Mouse (Mus musculus): ENCODE measurements around the gene Fsip1.
A peak's percentile ranks its signal among the peaks of the same experiment; 100 is the strongest.

Fsip1 gene

DNA sequence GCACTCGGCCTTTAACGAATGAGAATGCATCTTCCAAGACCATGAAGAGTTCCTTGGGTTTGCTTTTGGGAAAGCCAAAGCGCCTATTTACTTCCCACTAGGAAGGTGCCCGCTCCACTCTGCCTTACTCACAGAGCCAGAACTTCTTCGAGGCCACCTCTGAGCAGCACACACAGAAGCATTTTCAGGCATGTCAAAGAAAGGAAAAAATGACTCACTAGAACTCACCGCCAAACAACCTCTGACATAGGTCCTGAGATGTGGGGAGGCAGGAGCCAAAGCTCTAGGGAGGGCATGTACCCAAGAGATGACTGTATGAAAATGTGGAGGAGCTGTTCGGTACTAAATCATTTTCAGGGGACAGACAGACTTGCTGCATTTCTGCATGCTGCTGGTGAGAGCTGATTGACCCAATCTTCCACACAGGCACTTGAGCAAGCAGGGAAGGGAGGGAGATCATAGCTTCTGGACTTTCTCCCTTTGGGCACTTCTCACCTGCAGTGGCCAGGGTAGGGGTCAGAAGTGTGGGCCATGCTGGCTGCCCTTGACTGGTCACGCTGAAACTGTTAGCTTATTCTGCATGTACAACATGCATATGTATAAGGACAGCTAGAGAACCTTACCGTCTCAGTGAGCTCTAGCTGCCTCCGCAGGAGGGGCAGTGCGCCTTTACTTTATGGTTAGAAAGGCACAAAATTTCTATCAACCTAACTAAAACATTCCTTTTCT, 131.4 kb downstream of the Fsip1 start:
- DNase-seq (ENCODE audit: low spot score in 2 of 2): no peak

DNA sequence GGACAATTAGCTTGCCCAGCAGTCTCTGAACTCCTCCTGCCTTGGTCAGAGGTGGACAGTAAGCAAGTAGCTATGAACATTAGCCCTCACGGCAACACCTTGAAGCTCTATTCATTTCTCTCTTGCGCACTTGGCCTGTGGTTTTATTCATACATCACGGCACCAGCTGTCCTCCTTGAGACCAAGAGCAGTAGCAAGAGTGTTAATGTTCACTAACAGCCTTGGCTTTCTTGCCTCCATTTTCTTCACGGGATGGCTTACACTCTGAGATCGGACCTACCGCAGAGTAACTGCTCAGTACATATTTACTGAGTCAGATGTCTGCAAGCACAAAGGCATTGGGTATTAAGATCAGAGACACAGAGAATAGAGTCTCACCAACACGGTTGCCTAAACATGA, 132.3 kb downstream of the Fsip1 start:
- DNase-seq (ENCODE audit: low spot score in 2 of 2): no peak

DNA sequence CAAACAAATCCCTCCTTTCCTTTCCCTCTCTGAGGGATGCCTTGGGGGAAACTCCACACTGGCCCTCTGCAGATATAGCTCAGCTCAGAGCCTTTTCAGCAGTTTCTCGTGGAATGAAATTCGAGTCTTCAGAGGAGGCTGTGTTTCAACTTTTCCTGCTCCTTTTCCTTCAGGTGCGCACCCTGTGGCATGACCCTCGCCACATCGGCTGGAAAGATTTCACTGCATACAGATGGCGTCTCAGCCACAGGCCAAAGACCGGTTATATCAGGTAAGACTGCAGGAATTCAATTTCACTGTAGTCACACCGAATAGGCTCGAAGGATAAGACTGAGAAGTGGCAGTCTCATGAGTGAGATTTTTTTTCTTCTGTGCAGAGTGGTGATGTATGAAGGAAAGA, 133.0 kb downstream of the Fsip1 start:
- DNase-seq (ENCODE audit: low spot score in 2 of 2): no peak

DNA sequence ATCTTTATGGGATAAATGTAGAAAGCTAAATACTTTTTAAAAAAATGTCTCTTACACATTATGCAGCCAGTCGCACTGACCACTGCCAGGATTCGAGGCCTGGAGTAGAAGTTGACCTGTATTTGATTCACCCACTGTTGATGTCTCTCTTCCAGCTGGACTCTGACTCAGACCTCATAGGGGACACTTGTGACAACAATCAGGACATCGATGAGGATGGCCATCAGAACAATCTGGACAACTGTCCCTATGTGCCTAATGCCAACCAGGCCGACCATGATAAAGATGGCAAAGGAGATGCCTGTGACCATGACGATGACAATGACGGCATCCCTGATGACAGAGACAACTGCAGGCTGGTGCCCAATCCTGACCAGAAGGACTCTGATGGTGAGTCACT, 134.5 kb downstream of the Fsip1 start:
- DNase-seq (ENCODE audit: low spot score in 2 of 2): no peak

DNA sequence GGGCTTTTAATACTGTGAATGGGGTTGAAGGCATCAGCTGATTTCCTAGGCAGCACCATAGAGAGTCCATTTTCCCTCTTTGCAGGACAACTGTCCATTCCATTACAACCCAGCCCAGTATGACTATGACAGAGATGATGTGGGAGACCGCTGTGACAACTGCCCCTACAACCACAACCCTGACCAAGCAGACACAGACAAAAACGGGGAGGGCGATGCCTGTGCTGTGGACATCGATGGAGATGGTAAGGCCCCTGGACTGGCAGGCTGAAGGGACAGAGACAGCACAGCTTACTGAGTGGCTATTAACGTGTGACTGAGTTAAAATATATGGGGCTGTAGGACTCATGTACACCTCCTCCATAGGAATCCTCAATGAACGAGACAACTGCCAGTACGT, 136.0 kb downstream of the Fsip1 start:
- no peak for DNase-seq (ENCODE audit: low spot score in 2 of 2)

DNA sequence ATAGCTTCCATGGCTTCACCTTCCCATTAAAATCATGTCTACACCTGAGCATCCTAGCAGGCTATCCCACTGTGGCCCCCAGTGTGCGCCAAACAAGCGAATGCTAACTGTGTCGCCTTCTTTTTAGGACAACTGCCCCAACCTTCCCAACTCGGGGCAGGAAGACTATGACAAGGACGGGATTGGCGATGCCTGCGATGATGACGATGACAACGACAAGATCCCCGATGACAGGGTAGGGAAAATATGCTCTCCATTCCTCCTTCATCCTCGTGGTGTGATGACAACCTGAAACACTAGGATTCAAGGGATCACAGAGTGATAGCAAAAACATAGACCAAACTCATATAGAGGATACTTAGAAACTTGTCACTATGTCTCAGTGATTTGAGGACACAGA, 136.7 kb downstream of the Fsip1 start:
- DNase-seq (ENCODE audit: low spot score in 2 of 2): no peak

DNA sequence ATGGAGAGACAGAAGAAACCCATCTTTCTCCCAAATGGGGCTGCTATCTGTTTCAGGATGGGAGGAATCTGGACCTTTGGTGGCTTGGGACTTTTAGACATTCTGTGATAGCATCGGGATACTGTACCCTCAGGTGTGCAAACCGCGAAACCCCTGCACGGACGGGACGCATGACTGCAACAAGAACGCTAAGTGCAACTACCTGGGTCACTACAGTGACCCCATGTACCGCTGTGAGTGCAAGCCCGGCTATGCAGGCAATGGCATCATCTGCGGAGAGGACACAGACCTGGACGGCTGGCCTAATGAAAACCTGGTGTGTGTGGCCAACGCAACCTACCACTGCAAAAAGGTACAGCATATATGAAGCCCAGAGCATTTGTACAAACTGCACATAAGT, 137.1 kb downstream of the Fsip1 start:
- DNase-seq (ENCODE audit: low spot score in 2 of 2): no peak

DNA sequence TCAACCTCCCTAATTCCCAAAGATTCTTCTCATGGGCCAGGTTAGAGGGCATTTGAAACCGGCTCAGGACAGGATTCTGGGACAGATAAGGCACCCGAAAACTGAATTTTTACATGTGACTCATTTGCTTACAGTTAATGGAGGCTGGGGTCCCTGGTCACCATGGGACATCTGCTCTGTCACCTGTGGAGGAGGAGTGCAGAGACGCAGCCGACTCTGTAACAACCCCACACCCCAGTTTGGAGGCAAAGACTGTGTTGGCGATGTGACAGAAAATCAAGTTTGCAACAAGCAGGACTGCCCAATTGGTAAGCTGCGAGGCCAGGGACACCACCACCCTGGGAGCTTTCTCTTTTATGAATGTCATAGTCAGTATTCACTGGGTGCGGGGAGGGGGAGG, 138.3 kb downstream of the Fsip1 start:
- no peak for DNase-seq (ENCODE audit: low spot score in 2 of 2)

DNA sequence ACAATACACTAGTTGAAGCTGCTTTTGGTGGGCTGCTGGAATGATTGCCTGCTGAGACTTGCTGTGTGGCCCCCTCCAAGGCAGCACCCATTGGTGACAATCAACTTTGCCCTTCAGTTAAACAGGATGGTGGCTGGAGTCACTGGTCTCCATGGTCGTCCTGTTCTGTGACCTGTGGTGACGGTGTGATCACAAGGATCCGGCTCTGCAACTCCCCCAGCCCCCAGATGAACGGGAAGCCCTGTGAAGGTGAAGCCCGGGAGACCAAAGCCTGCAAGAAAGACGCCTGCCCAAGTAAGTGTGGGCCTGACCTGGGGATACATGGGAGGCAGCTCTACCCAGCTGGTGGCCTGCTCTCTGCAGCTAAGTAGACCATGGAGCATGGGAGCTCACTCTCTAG, 138.7 kb downstream of the Fsip1 start:
- no peak for DNase-seq (ENCODE audit: low spot score in 2 of 2)

DNA sequence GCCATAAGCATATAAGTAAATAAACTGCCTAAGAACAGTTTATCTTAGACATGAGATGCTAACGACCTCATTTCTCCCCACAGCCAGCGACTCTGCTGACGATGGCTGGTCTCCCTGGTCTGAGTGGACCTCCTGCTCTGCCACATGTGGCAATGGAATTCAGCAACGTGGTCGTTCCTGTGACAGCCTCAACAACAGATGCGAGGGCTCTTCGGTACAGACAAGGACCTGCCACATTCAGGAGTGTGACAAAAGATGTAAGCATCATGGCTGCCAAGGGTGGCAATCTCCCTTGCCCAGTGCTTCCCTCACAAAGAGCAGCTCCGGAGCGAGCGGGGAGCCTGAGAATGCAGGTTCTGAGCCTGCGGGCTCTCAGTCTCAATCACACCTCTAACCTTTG, 139.4 kb downstream of the Fsip1 start:
- no peak for DNase-seq (ENCODE audit: low spot score in 2 of 2)

DNA sequence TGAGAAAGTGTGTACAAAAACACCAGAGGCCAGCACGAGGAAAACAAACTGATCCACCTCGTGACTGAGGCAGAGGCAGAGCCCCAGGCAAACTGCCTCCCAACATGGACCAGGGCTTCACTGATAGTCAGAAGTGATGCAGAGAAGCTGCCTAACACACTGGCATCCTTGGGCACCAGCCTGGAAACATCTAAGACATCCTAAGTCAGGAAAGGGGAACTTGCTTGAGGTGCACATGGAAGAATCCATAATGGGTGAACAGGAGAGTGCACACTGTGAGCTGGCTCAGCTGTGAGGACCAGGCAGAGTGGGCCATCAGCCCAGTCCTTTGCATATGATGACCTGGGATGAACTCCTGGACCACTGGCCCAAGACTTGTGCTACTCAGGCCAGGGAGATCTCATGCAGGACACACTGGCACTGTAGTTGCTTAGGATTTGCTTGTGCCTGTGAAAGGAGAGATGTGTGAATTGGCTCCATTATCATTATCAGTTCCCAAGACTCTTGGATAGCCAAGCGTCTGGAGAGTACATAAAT, 139.9 kb downstream of the Fsip1 start:
- DNase-seq (ENCODE audit: low spot score in 2 of 2): no peak

DNA sequence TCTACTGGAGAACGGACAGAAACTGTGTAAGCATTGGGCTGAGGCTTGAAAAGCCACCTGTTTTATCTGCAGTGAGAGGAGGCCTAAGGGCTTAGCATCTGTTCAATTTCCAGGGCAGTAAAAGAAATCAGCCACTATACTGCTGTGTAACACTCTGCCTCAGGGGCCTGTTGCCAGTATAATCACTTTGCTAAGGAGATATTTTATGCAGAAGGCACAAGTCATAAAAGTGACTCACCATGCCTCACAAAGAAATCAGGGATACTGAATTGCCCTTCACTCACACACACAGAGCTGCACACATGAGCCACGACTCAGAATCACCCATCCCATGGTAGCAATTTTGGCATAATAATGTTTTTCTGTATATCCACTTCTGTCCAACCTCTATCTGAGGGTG, 140.6 kb downstream of the Fsip1 start:
- no peak for DNase-seq (ENCODE audit: low spot score in 2 of 2)

DNA sequence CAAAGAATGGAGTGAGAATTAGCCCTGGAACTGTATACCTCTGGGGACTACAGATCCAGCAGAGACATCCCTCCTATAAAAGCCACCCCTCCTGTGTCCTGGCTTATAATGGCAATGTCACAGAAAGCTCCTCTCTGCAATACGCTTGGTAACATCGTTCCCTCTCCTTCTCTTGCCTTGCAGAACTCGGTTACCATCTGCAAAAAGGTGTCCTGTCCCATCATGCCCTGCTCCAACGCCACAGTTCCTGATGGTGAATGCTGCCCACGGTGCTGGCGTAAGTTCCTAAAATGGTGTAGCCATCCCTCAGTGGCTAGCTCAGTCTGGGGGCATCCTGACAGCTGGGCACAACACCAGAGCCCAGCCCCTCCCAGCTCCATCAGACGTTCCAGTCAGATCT, 141.1 kb downstream of the Fsip1 start:
- DNase-seq (ENCODE audit: low spot score in 2 of 2): no peak

DNA sequence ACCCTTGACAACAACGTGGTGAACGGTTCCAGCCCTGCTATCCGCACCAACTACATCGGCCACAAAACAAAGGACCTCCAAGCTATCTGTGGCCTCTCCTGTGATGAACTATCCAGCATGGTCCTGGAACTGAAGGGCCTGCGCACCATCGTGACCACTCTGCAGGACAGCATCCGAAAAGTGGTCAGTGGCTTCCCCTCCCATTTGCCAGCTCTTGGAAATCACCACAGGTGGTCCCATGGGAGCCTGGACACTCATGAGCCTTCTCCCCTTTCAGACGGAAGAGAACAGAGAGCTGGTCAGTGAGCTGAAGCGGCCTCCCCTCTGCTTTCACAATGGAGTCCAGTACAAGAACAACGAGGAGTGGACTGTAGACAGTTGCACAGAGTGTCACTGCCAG, 142.1 kb downstream of the Fsip1 start:
- no peak for DNase-seq (ENCODE audit: low spot score in 2 of 2)

DNA sequence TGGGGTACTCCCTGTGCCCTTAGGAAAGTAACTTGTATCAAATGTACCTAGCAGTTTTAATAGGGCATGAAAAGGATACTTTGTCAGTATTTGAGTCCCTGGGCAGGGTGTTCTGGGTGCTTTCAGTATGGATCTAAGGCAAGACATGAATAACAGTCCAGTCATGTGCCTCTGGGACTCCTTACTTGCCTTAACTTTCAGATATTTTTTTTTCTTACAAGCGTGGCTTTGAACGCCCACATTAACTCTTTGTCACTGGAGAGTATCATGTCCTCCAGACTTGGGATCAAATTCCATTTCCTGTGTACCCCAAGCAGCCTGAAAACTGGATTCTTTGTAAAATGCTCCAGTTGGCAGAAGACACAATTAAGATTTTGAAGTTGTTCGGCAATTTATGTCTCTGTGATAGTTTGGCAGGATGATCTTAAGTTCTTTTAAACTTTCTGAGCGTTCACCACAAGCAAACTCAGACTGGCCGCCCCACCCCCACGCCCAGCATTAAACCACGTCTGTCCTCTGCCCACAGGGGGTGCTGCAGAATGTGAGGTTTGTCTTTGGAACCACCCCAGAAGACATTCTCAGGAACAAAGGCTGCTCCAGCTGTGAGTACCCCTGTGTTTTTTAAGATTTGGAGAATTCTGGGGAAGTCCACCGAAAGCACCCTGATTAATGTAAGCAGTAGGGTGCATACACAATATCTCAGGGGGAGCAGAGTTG, 142.8 kb downstream of the Fsip1 start:
- DNase-seq (ENCODE audit: low spot score in 2 of 2): no peak

DNA sequence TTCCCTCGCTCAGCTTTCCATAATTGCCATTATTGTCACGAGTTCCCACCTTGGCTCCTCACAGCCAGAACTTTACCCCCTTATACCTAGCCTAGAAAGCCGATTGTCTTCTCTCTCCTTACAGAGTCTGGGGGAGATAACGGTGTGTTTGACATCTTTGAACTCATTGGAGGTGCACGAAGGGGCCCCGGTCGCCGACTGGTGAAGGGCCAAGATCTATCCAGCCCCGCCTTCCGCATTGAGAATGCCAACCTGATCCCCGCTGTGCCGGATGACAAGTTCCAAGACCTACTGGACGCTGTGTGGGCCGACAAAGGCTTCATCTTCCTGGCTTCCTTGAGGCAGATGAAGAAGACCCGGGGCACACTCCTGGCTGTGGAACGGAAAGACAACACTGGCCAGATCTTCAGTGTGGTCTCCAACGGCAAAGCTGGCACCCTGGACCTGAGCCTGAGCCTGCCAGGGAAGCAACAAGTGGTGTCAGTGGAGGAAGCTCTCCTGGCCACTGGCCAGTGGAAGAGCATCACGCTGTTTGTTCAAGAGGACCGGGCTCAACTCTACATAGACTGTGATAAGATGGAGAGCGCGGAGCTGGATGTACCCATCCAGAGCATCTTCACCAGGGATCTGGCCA, 143.8 kb downstream of the Fsip1 start:
- no peak for DNase-seq (ENCODE audit: low spot score in 2 of 2)

DNA sequence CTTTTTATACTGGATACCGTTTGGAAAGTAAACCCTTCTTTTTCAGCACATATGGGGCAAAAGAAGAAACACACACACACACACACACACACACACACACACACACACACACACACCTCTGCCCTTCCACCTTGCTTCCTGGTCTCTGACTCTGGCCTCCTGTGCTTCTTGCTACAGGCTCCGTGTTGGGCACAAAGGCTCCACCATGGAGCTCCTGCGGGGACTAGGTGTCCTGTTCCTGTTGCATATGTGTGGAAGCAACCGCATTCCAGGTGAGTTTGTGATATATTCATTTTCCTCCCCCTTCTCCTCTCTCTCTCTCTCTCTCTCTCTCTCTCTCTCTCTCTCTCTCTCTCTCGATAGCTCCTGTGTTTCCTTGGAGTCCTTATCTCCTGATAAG, 144.3 kb downstream of the Fsip1 start:
- DNase-seq (ENCODE audit: low spot score in 2 of 2): no peak

DNA sequence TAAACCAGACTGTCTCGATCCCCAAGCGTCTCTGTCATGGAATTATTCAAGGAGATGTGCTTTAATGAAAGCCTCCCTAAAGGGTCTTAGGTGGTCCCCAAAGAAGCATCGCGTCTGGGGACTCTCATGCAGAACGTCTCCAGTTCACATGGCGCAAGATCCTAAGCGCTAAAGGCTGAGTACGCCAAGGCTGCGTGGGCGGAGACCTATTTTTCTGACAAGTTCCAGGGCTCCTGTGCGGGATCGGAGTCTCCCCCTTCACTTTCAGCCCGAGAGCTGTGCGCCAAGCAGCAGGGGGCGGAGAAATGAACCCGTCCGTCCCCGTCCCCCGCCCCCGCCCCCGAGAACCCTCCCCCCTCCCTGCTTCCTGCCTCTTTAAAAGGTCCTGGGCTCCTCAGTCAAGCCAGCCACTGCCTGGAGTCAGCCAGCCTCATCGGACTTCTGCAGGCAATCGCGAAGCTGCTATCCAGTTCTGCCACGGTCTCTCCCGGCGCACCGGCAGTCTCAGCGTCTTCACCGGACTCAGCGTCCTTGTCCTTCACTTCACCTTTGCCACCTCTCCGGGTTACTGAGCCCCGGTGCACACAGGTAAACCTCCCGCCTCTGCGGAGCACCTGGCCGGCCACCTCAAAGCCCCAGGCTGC, 145.2 kb downstream of the Fsip1 start, which contains the start of gene Thbs1:
TSS of gene Thbs1 (plus strand) at position 389 of the 644 bp plus-strand sequence.
- DNase-seq (ENCODE audit: low spot score in 2 of 2): no peak

DNA sequence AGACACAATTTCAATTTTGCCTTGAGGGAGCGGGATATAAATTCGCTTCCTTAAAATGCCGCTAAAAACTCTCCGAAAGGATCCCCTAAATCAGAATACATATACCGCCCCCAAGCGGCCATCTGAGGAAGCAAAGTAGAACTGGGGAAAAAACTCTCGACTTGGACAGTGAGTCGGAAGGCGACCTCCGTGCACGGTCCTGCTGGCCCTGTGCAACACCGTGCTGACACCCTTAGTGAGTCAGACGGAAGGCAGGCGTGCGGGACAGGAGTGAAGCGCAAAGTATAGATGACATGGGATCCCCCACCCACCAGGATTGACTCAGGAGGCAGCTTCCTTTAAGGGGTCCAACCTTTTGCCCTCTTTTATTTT, 145.7 kb downstream of the Fsip1 start:
- DNase-seq (ENCODE audit: low spot score in 2 of 2): peak; percentile 37 to 60

DNA sequence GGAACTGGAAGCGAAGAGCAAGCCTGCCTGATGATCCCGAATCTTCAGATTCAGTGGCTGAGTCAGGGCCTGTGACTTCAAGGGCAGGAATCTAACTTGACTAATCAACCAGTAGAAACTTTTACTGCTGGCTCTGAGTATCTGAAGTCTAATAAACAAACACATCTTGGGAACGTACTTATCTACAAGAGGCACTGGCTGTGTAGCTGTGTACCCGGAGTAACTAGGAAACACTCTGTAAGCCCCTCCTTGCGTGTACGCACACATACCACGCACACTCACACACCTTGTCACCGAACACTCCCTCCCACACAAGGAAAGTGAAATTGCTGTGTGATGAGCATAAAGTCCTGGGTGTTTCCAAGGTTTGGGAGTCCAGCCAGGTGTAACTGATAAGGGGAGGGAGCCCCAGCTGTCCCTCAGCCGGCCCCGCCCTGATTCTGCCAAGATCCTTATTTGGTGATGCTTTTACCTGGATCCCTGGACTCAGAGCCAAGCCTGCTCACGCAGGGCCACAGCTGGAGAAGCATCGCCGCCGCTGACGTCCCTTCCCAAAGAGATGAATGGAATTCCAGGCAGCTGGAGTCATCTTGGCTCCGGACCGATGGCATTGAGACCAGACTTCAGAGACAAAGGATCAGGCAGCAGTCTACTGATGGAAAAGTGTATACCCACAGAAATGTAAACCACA, 146.4 kb downstream of the Fsip1 start:
- DNase-seq (ENCODE audit: low spot score in 2 of 2): no peak

DNA sequence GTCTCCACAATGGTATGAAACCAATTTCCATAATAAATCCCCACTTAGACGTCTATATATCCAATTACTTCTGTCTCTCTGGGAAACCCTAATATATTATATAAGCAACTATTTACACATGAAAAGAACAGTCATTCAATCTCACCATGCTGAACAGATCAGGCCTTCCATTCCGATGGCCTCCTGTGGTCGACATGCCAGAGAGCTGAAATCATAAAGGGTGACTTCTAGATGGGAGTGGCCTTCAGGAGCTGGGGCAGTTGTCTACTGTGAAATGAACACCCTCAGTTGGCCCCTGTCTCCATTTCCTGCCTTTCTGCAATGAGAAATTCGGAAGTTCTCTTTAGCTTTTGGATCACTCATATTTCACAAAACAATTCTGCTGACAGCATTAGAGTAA, 154.6 kb downstream of the Fsip1 start:
- DNase-seq (ENCODE audit: low spot score in 2 of 2): no peak

DNA sequence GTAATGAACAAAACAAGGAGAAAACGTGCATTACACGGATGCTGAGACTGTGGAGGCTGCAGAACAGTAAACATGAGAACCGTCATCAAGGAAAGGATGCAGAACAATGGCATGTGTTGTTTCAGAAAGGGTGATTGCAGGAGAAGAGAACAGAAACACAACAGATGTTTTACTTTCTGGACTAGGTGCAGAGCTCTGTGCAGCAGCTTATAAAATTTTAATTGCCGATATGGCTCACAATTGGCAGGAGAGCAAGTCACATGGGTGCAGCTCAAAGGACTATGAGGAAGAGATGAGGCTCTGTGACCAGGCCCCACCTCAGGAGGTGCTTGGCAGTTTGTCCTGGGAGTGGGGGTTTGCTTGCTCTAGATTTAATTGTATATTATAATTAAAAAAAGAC, 157.7 kb downstream of the Fsip1 start:
- no peak for DNase-seq (ENCODE audit: low spot score in 2 of 2)

Data from spleen, postnatal 14 days (tissue).